In genomic region chr6:117569576-117570326, GRCm38 (mm10) we compare ENCODE assay signal across 20 mouse cellular contexts.
DNase-seq lines count a peak whose midpoint lies in the region; ATAC-seq and TF ChIP-seq lines count a peak whose summit lies in the region.
"Had no signal": no experiment of that assay in that cellular context is flagged by ENCODE, and none has a peak within 500 bp of the region (broad histone marks: within the 10 kb centered on the region; RNA-seq: fewer than 3 reads in every experiment).

No protein-coding gene starts in this region.

- ATAC-seq in forebrain, embryonic 11.5 days (replicated peaks; ENCODE audit: low FRiP score): no peak
- ATAC-seq in forebrain, postnatal 0 days: no peak
- ATAC-seq in intestine, embryonic 16.5 days: 0 out of 2 replicates have a peak, but pooled peaks have one; percentile 11
- no peak for ATAC-seq in intestine, embryonic 15.5 days
- ATAC-seq in lung, embryonic 16.5 days (ENCODE audit: low read depth): peak; percentile 88
- ATAC-seq: activated CD4-positive, CD25-positive, alpha-beta regulatory T cell, adult 4 months; forebrain, embryonic 13.5 days; inflammation-experienced regulatory T-cells, adult 6 months had no signal

- H3K27ac ChIP-seq in forebrain, embryonic 11.5 days (ENCODE audit: low read depth, low read length): no peak overlapping the region
- H3K27ac ChIP-seq in forebrain, postnatal 0 days (ENCODE audit: low read depth, low read length): no peak overlapping the region
- no peak overlapping the region for H3K27ac ChIP-seq in intestine, embryonic 16.5 days (ENCODE audit: low read length)
- H3K27ac ChIP-seq in intestine, embryonic 15.5 days: no peak overlapping the region
- no peak overlapping the region for H3K27ac ChIP-seq in lung, embryonic 16.5 days (ENCODE audit: low read length)
- H3K27ac ChIP-seq: embryonic facial prominence, embryonic 13.5 days; forebrain, embryonic 13.5 days; hindbrain, embryonic 14.5 days; kidney, embryonic 15.5 days; layer of hippocampus, adult 2 months had no signal

- DNase-seq in forebrain, embryonic 11.5 days (ENCODE audit: low spot score): peak; percentile 5
- DNase-seq in forebrain, postnatal 0 days: no peak
- no peak for DNase-seq in lung, adult 18-20 months
- DNase-seq in testis, postnatal 10 days (ENCODE audit: low spot score): peak; percentile 23
- DNase-seq in testis, postnatal 14 days (ENCODE audit: low spot score): no peak
- DNase-seq: adrenal gland, adult 8-10 months; cerebellum, adult 18-20 months; cerebellum, postnatal 25 days; heart, postnatal 36 days had no signal

- no peak overlapping the region for H3K9ac ChIP-seq in forebrain, embryonic 11.5 days (ENCODE audit: low read length)
- H3K9ac ChIP-seq in forebrain, postnatal 0 days: no peak overlapping the region
- H3K9ac ChIP-seq in intestine, embryonic 16.5 days (ENCODE audit: low read depth, low read length): no peak overlapping the region
- H3K9ac ChIP-seq in intestine, embryonic 15.5 days: no peak overlapping the region
- H3K9ac ChIP-seq in lung, embryonic 16.5 days (ENCODE audit: low read length): no peak overlapping the region
- H3K9ac ChIP-seq: embryonic facial prominence, embryonic 13.5 days; forebrain, embryonic 13.5 days; hindbrain, embryonic 14.5 days; kidney, embryonic 15.5 days had no signal

- 77% methylated on average over 11 of the region's 11 CpGs for WGBS in forebrain, embryonic 11.5 days
- WGBS in forebrain, postnatal 0 days: 69% methylated on average over 11 of the region's 11 CpGs
- 67% methylated on average over 11 of the region's 11 CpGs for WGBS in intestine, embryonic 16.5 days
- 61% methylated on average over 11 of the region's 11 CpGs for WGBS in intestine, embryonic 15.5 days
- 53% methylated on average over 11 of the region's 11 CpGs for WGBS in lung, embryonic 16.5 days

- H3K4me3 ChIP-seq in forebrain, embryonic 11.5 days (ENCODE audit: low read depth, low read length): no peak overlapping the region
- no peak overlapping the region for H3K4me3 ChIP-seq in forebrain, postnatal 0 days (ENCODE audit: low read depth, low read length)
- no peak overlapping the region for H3K4me3 ChIP-seq in intestine, embryonic 16.5 days (ENCODE audit: low read length)
- no peak overlapping the region for H3K4me3 ChIP-seq in intestine, embryonic 15.5 days (replicated peaks)
- H3K4me3 ChIP-seq in lung, embryonic 16.5 days (ENCODE audit: low read length): no peak overlapping the region
- H3K4me3 ChIP-seq: embryonic facial prominence, embryonic 13.5 days; erythroblast, embryonic 14.5 days; forebrain, embryonic 13.5 days; kidney, embryonic 15.5 days; layer of hippocampus, adult 2 months had no signal

- H3K9me3 ChIP-seq in forebrain, embryonic 11.5 days (ENCODE audit: control insufficient read depth, low read length): no peaks in the 10 kb centered on the region
- H3K9me3 ChIP-seq in forebrain, postnatal 0 days (ENCODE audit: low read length): no peaks in the 10 kb centered on the region
- no peaks in the 10 kb centered on the region for H3K9me3 ChIP-seq in intestine, embryonic 16.5 days (ENCODE audit: control insufficient read depth, low read length)
- H3K9me3 ChIP-seq in intestine, embryonic 15.5 days: no peaks in the 10 kb centered on the region
- H3K9me3 ChIP-seq in lung, embryonic 16.5 days (ENCODE audit: control insufficient read depth, low read length): no peaks in the 10 kb centered on the region
- H3K9me3 ChIP-seq: embryonic facial prominence, embryonic 13.5 days; forebrain, embryonic 13.5 days; kidney, embryonic 15.5 days had no signal

- H3K27me3 ChIP-seq in forebrain, embryonic 11.5 days (ENCODE audit: control insufficient read depth, insufficient read depth, low read length): no peaks in the 10 kb centered on the region
- no peaks in the 10 kb centered on the region for H3K27me3 ChIP-seq in forebrain, postnatal 0 days (ENCODE audit: insufficient read depth, low read length)
- no peaks in the 10 kb centered on the region for H3K27me3 ChIP-seq in intestine, embryonic 16.5 days (replicated peaks; ENCODE audit: control insufficient read depth, insufficient read depth, low read length)
- H3K27me3 ChIP-seq in intestine, embryonic 15.5 days (replicated peaks): no peaks in the 10 kb centered on the region
- no peaks in the 10 kb centered on the region; the same call in 1 of the 2 replicates for H3K27me3 ChIP-seq in lung, embryonic 16.5 days (ENCODE audit: control insufficient read depth, insufficient read depth, low read depth, low read length)
- H3K27me3 ChIP-seq: embryonic facial prominence, embryonic 13.5 days; forebrain, embryonic 13.5 days had no signal

- no peaks in the 10 kb centered on the region for H3K36me3 ChIP-seq in forebrain, embryonic 11.5 days (ENCODE audit: control insufficient read depth, insufficient read depth, low read length)
- no peaks in the 10 kb centered on the region for H3K36me3 ChIP-seq in forebrain, postnatal 0 days (ENCODE audit: insufficient read depth)
- H3K36me3 ChIP-seq in intestine, embryonic 16.5 days (ENCODE audit: control insufficient read depth, insufficient read depth, low read length): no peaks in the 10 kb centered on the region
- no peaks in the 10 kb centered on the region for H3K36me3 ChIP-seq in intestine, embryonic 15.5 days
- H3K36me3 ChIP-seq in lung, embryonic 16.5 days (ENCODE audit: control insufficient read depth, insufficient read depth, low read length): no peaks in the 10 kb centered on the region
- H3K36me3 ChIP-seq: embryonic facial prominence, embryonic 13.5 days; kidney, embryonic 15.5 days had no signal

- no peak for TF ChIP-seq CTCF in forebrain, postnatal 0 days (IDR thresholded peaks at IDR 0.05; ENCODE audit: low read depth)

- H3K4me2 ChIP-seq in forebrain, embryonic 11.5 days (ENCODE audit: low read depth, low read length, severe bottlenecking): no peak overlapping the region
- no peak overlapping the region for H3K4me2 ChIP-seq in forebrain, postnatal 0 days (ENCODE audit: low read depth)
- H3K4me2 ChIP-seq in intestine, embryonic 16.5 days (ENCODE audit: low read depth, low read length): no peak overlapping the region
- H3K4me2 ChIP-seq in intestine, embryonic 15.5 days (replicated peaks): no peak overlapping the region
- no peak overlapping the region for H3K4me2 ChIP-seq in lung, embryonic 16.5 days (ENCODE audit: low read depth, low read length)
- H3K4me2 ChIP-seq: embryonic facial prominence, embryonic 13.5 days; forebrain, embryonic 13.5 days; hindbrain, embryonic 14.5 days; kidney, embryonic 15.5 days had no signal

- no peaks in the 10 kb centered on the region for H3K4me1 ChIP-seq in forebrain, embryonic 11.5 days (replicated peaks; ENCODE audit: control insufficient read depth, insufficient read depth, low read length)
- H3K4me1 ChIP-seq in forebrain, postnatal 0 days (ENCODE audit: insufficient read depth): no peaks in the 10 kb centered on the region
- peaks cover 3% of the 10 kb centered on the region; the same call in 1 of the 2 replicates for H3K4me1 ChIP-seq in intestine, embryonic 16.5 days (ENCODE audit: control insufficient read depth, insufficient read depth, low read length)
- H3K4me1 ChIP-seq in intestine, embryonic 15.5 days (replicated peaks): peaks cover 3% of the 10 kb centered on the region; the same call in 1 of the 2 replicates
- H3K4me1 ChIP-seq in lung, embryonic 16.5 days (replicated peaks; ENCODE audit: control insufficient read depth, insufficient read depth, low read length): peaks cover 9% of the 10 kb centered on the region; the same call in 1 of the 2 replicates
- H3K4me1 ChIP-seq: forebrain, embryonic 13.5 days had no signal

Comparison
In these comparisons a context has a peak if more than half of its experiments do, and no peak if none do; other contexts are left out.
1. ATAC-seq: peak in intestine, embryonic 16.5 days (single experiment) and lung, embryonic 16.5 days (single experiment); none in forebrain, embryonic 11.5 days (single experiment), forebrain, postnatal 0 days (single experiment) and intestine, embryonic 15.5 days (single experiment).
2. DNase-seq: peak in forebrain, embryonic 11.5 days (single experiment) and testis, postnatal 10 days (single experiment); none in forebrain, postnatal 0 days (single experiment), lung, adult 18-20 months (0 of 2) and testis, postnatal 14 days (single experiment).